Mouse (Mus musculus): ENCODE measurements around the gene Sdk2. TPM values are rescaled to one million over a fixed set of nuclear protein-coding genes. Genes with fewer than 3 reads are reported as not detected.

The Sdk2 gene
- polyA plus RNA-seq, 1 experiment from 2014 or later, result 1.1 TPM

DNA sequence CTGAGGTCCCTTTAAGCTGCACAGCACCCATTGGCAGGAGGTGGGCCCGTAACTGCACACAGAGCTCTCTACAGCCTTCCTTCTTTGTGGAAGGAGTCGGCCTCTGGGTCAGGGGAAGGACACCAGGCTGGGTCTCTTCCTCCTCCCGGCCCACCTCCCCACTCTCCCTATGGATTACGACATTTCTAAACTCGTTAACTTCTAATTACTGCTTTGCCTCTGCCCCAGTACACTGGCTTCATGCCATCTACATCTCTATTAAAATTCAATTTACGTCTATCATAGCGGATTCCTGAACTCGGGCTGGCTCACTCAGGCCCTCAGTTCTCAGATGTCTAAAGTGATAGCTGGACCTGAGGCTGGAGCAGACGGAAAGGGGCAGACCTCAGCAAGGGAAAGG, 133.2 kb downstream of the Sdk2 start:
- ATAC-seq (replicated peaks; ENCODE audit: extremely low read depth, insufficient read depth, low FRiP score), result no peak
- H3K9me3 ChIP-seq (replicated peaks; ENCODE audit: control insufficient read depth, low read length), result no peaks in the 10 kb centered on the region

DNA sequence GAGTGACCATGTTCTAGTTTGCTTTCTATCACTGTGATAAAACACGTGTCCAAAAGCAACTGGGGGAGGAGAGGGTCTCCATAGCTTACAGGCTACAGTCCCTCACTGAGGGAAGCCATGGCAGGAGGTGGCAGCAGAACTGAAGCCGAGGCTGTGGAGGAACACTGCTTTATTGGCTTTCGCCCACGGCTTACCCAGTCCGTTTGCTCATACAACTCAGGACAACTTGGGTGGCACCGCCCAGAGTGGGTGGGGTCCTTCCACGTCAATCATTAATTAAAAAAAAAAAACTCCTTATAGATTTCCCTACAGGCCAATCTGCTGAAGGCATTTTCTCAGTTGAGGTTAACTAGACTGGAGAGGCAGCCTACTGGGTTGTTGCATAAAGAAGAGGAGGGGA, 133.9 kb downstream of the Sdk2 start:
- Histone ChIP-seq H3K9ac (ENCODE audit: low read length) (no peak overlapping the region), H3K4me1 (ENCODE audit: control insufficient read depth, insufficient read depth, low read length) (no peaks in the 10 kb centered on the region), H3K4me2 (ENCODE audit: low read depth, low read length) (no peak overlapping the region), H3K27me3 (ENCODE audit: control insufficient read depth, insufficient read depth, low read length) (no peaks in the 10 kb centered on the region), H3K9me3 (replicated peaks; ENCODE audit: control insufficient read depth, low read length) (no peaks in the 10 kb centered on the region), H3K27ac (ENCODE audit: low read length) (no peak overlapping the region), H3K4me3 (ENCODE audit: low read length) (no peak overlapping the region), H3K36me3 (ENCODE audit: control insufficient read depth, insufficient read depth) (no peaks in the 10 kb centered on the region)
- WGBS, result 73% methylated on average over 7 of the region's 7 CpGs
- no peak for ATAC-seq (replicated peaks; ENCODE audit: extremely low read depth, insufficient read depth, low FRiP score)

More for the DNA sequence above, 133.2 kb downstream of the Sdk2 start:
- Histone ChIP-seq H3K4me2 (ENCODE audit: low read depth, low read length) (no peak overlapping the region), H3K4me3 (ENCODE audit: low read length) (no peak overlapping the region), H3K27ac (ENCODE audit: low read length) (no peak overlapping the region), H3K9ac (ENCODE audit: low read length) (no peak overlapping the region), H3K36me3 (ENCODE audit: control insufficient read depth, insufficient read depth) (no peaks in the 10 kb centered on the region), H3K4me1 (ENCODE audit: control insufficient read depth, insufficient read depth, low read length) (no peaks in the 10 kb centered on the region), H3K27me3 (ENCODE audit: control insufficient read depth, insufficient read depth, low read length) (no peaks in the 10 kb centered on the region)
- WGBS, result 65% methylated on average over 9 of the region's 9 CpGs

DNA sequence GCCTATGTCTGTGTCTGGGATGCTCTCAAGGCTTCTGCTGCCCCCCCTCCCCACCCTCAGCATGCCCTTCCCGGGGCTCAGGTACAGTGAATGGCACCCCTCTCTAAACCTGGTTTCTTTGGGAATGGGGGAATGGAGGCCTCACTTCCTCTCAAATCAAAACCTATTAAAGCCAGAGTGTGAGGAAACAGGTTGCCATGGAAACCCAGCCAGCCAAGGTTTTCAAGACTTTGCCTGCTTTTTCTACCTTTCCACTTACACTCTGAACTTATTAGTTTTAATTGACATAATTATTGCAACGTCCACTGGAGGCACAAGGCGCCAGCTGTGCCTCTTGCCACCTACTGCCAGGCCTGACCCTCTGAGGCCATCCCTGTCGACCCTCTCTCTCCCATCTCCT, 135.1 kb downstream of the Sdk2 start:
- no peaks in the 10 kb centered on the region for H3K9me3 ChIP-seq (replicated peaks; ENCODE audit: control insufficient read depth, low read length)

GRCm38 (mm10) chr11:113930112-113930511, 136.7 kb downstream of the Sdk2 start:
- Histone ChIP-seq H3K27me3 (ENCODE audit: control insufficient read depth, insufficient read depth, low read length) (no peaks in the 10 kb centered on the region), H3K9ac (ENCODE audit: low read length) (no peak overlapping the region), H3K4me1 (ENCODE audit: control insufficient read depth, insufficient read depth, low read length) (no peaks in the 10 kb centered on the region), H3K9me3 (replicated peaks; ENCODE audit: control insufficient read depth, low read length) (no peaks in the 10 kb centered on the region), H3K4me2 (ENCODE audit: low read depth, low read length) (no peak overlapping the region), H3K4me3 (ENCODE audit: low read length) (no peak overlapping the region), H3K27ac (ENCODE audit: low read length) (no peak overlapping the region), H3K36me3 (ENCODE audit: control insufficient read depth, insufficient read depth) (no peaks in the 10 kb centered on the region)
- no peak for ATAC-seq (replicated peaks; ENCODE audit: extremely low read depth, insufficient read depth, low FRiP score)
- 87% methylated on average over 11 of the region's 11 CpGs for WGBS

More for the DNA sequence above, 135.1 kb downstream of the Sdk2 start:
- H3K4me3 ChIP-seq (ENCODE audit: low read length), result no peak overlapping the region
- no peak overlapping the region for H3K4me2 ChIP-seq (ENCODE audit: low read depth, low read length)
- no peak overlapping the region for H3K9ac ChIP-seq (ENCODE audit: low read length)
- WGBS, result 69% methylated on average over 4 of the region's 4 CpGs
- ATAC-seq (replicated peaks; ENCODE audit: extremely low read depth, insufficient read depth, low FRiP score), result no peak
- no peaks in the 10 kb centered on the region for H3K27me3 ChIP-seq (ENCODE audit: control insufficient read depth, insufficient read depth, low read length)
- H3K4me1 ChIP-seq (ENCODE audit: control insufficient read depth, insufficient read depth, low read length), result no peaks in the 10 kb centered on the region
- no peak overlapping the region for H3K27ac ChIP-seq (ENCODE audit: low read length)
- no peaks in the 10 kb centered on the region for H3K36me3 ChIP-seq (ENCODE audit: control insufficient read depth, insufficient read depth)

DNA sequence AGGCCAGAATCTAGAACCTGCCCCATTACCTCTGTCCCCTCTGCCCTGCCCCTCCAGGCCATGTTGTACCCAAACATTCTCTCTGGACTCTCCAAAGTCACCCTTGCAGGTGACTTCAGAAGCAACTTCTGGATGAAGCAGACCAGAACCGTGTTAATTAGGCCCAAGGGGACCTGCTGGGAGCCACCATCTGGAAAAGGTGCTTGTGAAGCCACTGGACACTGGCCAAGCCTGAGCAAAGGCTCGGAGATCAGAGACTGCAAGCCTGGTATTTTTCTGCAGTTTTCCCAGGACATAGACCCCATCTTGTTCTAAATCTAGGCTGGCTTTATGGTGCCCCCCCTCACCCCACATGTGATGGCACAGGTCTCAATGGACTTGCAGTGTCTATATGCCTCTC, 138.0 kb downstream of the Sdk2 start:
- Histone ChIP-seq H3K9me3 (replicated peaks; ENCODE audit: control insufficient read depth, low read length) (no peaks in the 10 kb centered on the region), H3K27me3 (ENCODE audit: control insufficient read depth, insufficient read depth, low read length) (no peaks in the 10 kb centered on the region), H3K4me3 (ENCODE audit: low read length) (no peak overlapping the region), H3K27ac (ENCODE audit: low read length) (no peak overlapping the region), H3K4me2 (ENCODE audit: low read depth, low read length) (no peak overlapping the region), H3K36me3 (ENCODE audit: control insufficient read depth, insufficient read depth) (no peaks in the 10 kb centered on the region), H3K9ac (ENCODE audit: low read length) (no peak overlapping the region), H3K4me1 (ENCODE audit: control insufficient read depth, insufficient read depth, low read length) (no peaks in the 10 kb centered on the region)
- no peak for ATAC-seq (replicated peaks; ENCODE audit: extremely low read depth, insufficient read depth, low FRiP score)
- 62% methylated on average over 2 of the region's 2 CpGs for WGBS

DNA sequence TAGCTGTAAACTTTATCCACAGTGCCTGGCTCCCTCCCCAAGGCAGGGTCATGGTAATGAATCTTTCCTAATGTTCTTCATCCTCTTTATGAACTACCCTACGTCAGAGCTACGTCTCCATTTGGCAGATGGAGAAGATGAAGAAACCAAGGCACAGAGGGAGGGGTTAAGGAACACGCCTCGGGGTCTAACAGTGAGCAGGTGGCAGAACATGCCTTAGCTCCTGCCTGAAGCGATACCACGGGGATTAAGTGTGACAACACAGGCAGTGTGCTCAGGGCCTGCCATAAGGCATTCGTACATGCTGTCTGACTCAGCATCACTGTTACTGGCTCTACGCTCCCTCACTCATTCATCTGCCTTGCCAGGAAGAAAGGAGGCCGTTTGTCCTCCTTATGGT, 138.6 kb downstream of the Sdk2 start:
- no peak for ATAC-seq (replicated peaks; ENCODE audit: extremely low read depth, insufficient read depth, low FRiP score)
- H3K27ac ChIP-seq (ENCODE audit: low read length), result no peak overlapping the region
- H3K9ac ChIP-seq (ENCODE audit: low read length), result no peak overlapping the region
- no peak overlapping the region for H3K4me2 ChIP-seq (ENCODE audit: low read depth, low read length)
- no peaks in the 10 kb centered on the region for H3K27me3 ChIP-seq (ENCODE audit: control insufficient read depth, insufficient read depth, low read length)
- H3K4me1 ChIP-seq (ENCODE audit: control insufficient read depth, insufficient read depth, low read length), result no peaks in the 10 kb centered on the region
- H3K9me3 ChIP-seq (replicated peaks; ENCODE audit: control insufficient read depth, low read length), result no peaks in the 10 kb centered on the region
- no peak overlapping the region for H3K4me3 ChIP-seq (ENCODE audit: low read length)
- whole genome bisulfite sequencing, result 83% methylated on average over 9 of the region's 9 CpGs
- no peaks in the 10 kb centered on the region for H3K36me3 ChIP-seq (ENCODE audit: control insufficient read depth, insufficient read depth)

DNA sequence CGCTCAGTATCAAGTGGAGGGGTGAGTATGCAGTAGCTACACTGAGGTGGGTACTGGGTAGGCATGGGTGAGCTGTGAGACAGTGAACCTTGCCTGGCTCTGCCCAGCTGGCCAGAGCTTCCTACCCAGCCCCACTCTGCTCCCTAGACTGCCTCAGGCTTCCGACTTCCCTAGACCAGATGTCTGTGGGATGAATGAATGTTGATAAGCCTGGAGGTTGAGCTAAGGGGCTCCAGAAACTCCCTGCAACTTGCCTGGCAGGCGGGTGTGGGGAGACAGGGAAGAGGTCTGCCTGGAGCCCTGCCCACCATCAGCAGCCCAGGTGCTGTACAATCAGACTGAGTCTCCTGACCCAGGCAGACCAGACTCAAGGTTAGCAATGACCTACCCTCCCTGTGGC, 139.0 kb downstream of the Sdk2 start:
- H3K27me3 ChIP-seq (ENCODE audit: control insufficient read depth, insufficient read depth, low read length), result no peaks in the 10 kb centered on the region
- no peak overlapping the region for H3K9ac ChIP-seq (ENCODE audit: low read length)
- no peak overlapping the region for H3K4me2 ChIP-seq (ENCODE audit: low read depth, low read length)
- H3K9me3 ChIP-seq (replicated peaks; ENCODE audit: control insufficient read depth, low read length), result no peaks in the 10 kb centered on the region
- H3K27ac ChIP-seq (ENCODE audit: low read length), result no peak overlapping the region
- no peaks in the 10 kb centered on the region for H3K4me1 ChIP-seq (ENCODE audit: control insufficient read depth, insufficient read depth, low read length)
- WGBS, result 50% methylated on average over 3 of the region's 3 CpGs
- ATAC-seq (replicated peaks; ENCODE audit: extremely low read depth, insufficient read depth, low FRiP score), result no peak
- H3K4me3 ChIP-seq (ENCODE audit: low read length), result no peak overlapping the region
- no peaks in the 10 kb centered on the region for H3K36me3 ChIP-seq (ENCODE audit: control insufficient read depth, insufficient read depth)

DNA sequence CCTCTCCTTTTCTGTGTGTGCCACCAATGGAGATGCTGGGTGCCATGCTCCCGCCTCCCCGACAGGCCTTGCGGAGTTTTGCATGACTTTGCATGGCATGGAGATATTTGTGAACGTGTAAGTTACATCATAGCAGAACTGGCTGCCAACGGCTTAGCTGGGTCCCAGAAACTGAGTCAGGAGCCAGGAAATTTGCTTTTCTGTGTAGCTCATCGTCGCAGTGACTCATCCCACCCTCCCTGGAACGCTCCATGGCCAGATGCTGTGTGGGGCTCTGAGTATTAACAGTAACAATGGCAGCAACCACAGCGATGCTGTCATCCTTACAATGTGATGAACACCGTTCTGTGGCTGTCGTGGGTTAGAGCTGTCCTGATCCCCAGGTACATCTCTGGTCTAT, 139.6 kb downstream of the Sdk2 start:
- no peak for ATAC-seq (replicated peaks; ENCODE audit: extremely low read depth, insufficient read depth, low FRiP score)
- H3K4me1 ChIP-seq (ENCODE audit: control insufficient read depth, insufficient read depth, low read length), result no peaks in the 10 kb centered on the region
- no peak overlapping the region for H3K9ac ChIP-seq (ENCODE audit: low read length)
- H3K4me2 ChIP-seq (ENCODE audit: low read depth, low read length), result no peak overlapping the region
- no peaks in the 10 kb centered on the region for H3K9me3 ChIP-seq (replicated peaks; ENCODE audit: control insufficient read depth, low read length)
- H3K4me3 ChIP-seq (ENCODE audit: low read length), result no peak overlapping the region
- H3K27me3 ChIP-seq (ENCODE audit: control insufficient read depth, insufficient read depth, low read length), result no peaks in the 10 kb centered on the region
- WGBS, result 73% methylated on average over 11 of the region's 11 CpGs
- no peaks in the 10 kb centered on the region for H3K36me3 ChIP-seq (ENCODE audit: control insufficient read depth, insufficient read depth)
- no peak overlapping the region for H3K27ac ChIP-seq (ENCODE audit: low read length)

- WGBS, result 63% methylated on average over 5 of the region's 5 CpGs
- Histone ChIP-seq H3K36me3 (ENCODE audit: control insufficient read depth, insufficient read depth) (no peaks in the 10 kb centered on the region), H3K9me3 (replicated peaks; ENCODE audit: control insufficient read depth, low read length) (no peaks in the 10 kb centered on the region), H3K4me3 (ENCODE audit: low read length) (no peak overlapping the region), H3K27me3 (ENCODE audit: control insufficient read depth, insufficient read depth, low read length) (no peaks in the 10 kb centered on the region), H3K4me2 (ENCODE audit: low read depth, low read length) (no peak overlapping the region), H3K27ac (ENCODE audit: low read length) (no peak overlapping the region), H3K9ac (ENCODE audit: low read length) (no peak overlapping the region), H3K4me1 (ENCODE audit: control insufficient read depth, insufficient read depth, low read length) (no peaks in the 10 kb centered on the region)
- no peak for ATAC-seq (replicated peaks; ENCODE audit: extremely low read depth, insufficient read depth, low FRiP score)
Observed at GRCm38 (mm10) chr11:113923137-113923536, 143.7 kb downstream of the Sdk2 start.

All from heart, embryonic 16.5 days (tissue).